Mouse (Mus musculus) kidney, adult 11 months (tissue): ENCODE measurements around the gene Phactr1.

Experiments used
- DNase-seq: peaks from one replicate; pipeline ENCODE4 v3.0.0; 2022

The Phactr1 gene

DNA sequence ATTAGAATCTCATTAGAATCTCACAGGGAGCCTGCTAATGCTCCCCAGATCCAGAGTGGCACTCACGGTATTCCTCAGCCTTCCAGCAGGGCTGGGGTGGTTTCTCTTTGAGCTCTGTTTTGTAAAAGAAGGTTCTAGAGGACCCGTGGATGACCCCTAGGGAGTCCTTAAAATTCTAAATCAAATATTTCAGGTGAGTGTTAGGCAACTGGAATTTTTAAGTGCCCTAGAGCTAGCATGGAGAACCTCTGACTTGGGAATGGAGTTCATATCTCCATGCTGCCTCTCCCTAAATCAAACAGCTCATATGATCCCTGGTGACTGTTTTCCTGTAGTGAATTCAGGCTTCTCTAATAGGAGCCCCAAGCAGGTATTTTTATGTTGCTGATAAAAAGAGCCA is 197.9 kb downstream of the Phactr1 start:
- no peak for DNase-seq

DNA sequence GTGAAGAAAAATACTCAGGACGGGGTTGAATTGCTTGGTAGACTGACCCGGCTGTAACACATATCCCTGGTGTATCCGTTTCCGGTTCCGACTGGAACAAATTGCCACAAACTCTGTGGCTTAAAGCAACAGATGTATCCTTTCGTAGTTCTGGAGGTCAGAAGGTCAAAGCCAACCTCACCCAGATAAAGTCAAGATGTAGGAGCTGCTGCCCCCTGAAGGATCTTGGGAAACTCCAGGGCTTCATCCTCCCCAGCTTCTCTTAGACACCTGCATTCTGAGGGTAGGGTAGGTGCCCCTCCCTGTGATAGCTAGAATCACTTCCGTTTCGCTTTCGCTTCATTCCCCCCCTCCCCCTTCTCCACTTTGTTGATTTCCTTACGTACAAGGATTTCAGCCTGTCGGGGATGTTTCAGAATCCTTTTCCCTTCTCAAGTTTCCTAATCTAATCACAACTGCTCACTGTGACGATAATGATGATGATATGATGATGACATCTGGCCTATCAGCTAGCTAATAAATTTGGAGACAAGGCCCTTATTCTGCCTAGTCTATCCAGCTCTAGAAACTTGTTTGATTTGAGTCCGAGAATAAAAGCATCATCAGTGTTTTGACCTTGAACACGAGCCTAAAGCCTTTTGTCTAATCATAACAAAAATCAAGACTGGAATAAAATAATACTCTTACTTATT is 203.8 kb downstream of the Phactr1 start:
- peak; percentile 15 for DNase-seq

DNA sequence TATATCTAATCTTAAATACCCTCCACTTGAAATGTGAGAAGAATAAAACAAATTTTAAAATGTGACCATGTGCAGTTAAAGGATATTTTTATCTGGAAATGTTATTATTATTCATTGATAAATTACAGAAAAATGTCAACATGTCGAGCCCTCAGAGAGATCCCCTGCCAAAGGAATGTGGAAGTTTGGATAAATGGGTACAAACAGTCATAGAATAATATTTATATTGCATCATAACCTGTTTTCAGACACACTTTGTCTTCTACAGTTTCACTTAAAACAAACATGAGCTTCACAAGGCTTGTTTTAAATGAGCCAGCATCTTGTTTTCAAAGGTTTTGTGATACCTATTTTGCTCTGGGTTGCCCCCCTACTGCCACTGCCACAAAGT is 204.3 kb downstream of the Phactr1 start:
- DNase-seq, result no peak

DNA sequence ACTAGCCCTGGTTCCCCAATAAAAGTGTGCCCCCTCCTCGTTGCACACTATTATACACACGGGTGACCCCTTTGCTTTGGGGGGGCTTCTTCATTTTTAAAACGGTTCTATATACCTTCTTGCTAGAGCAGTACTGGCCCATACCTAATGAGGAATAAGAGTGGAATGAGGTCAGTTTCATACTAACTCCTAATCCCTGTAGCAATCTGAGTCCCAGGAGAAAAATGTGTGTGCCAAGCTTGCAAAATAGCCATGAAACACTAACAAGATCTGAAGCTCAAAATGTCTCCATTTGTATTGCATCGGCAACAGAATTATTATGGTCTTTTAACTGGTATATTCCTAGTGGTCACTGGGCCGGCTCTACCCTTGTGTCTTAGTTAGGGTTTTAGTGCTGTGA is 207.3 kb downstream of the Phactr1 start:
- DNase-seq, result no peak

DNA sequence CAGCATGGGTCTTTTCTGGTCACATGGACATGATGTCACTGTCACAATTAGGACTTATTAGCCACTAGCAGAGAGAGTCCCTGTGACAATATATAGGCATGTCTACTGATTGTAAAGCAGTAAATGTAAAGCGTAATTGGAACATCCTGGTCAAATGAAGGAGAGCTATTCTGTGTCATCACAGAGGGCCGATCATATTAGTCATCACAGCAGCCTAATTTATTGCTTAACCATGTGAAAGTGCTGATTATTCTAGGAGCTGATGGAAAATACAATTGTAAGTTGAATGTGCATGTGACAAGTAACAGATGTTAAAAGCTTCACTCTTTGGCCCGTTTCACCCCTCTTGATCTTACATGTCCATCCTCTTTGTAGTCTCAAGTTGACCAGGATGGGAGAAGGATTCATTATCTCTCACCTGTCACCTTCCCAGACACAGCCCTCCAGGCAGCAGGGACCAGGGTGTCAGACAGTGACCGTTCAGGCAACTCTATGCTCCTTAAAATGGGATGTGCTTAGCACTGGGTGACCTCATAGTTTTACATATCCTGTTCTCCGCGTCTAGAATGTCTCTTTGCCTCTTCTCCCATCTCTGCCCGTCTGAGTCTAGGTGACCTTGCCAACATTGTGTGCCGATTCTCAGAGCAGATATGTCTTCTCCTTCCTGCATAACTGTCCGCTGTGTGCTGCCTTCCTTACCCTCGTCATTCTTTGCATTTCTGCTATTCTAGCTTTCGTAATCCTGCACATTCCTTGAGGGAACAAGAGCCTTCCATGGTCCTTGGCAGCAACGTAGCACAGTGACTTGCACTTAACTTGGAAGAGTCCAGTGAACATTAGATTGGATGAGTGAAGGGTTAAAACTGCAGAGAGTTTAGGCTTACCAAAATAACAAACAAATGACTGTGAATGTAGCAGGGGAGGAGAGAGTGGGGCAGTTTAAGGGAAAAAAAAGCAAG is 209.4 kb downstream of the Phactr1 start:
- no peak for DNase-seq

DNA sequence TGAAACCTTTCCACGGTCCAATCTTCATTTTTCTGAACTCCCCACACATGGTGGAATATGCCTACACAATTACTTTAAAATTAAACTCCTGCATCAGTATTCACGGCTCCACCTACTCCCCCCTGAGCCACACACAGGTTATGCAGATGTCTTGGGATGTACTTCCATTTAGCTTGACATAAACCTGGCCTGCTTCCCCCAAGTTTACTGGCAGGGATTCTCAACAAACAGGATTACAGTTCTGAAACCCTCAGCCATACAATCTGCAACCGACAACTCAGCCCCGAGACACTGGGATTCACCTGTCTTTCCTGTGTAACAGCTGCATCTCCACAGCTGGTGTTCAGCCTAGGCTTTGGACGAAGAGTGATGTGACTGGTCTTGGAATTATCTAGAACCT is 210.2 kb downstream of the Phactr1 start:
- no peak for DNase-seq

DNA sequence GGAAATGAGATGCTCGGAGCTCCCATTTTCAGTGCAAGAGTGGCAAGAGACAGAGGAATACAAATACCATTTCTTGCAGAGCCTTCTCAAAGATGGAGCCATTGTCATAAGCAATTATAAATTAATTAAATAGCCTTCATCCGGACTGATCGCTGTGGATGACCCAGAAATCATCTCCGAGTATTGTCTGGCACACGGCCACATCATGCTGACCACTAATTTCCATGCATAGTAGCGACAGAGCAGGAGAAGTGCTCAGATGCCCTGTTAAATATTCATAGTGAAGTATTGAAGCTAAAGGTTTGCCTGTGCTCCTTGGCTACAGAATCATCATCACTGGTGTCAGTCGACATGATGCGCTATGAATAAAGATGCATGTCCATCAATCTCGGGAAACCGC is 213.6 kb downstream of the Phactr1 start:
- no peak for DNase-seq

DNA sequence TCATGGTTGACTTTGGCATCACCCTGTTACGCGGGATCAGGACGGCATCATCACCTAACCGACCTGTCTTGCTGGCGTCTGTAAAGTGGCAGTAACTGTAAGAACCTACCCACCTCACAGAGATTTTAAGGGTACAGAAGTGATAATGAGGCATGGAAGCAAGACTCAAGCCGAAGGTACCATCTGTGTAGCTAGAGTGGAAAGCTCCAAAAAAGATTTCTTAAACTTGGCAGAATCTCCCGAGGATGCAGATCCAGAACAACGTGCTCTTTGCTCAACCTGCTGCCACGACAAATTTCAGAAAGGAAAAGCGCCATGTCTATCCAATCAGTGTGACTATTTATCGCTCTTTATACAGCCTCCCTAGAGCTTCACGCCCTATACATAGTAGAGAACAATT is 214.2 kb downstream of the Phactr1 start:
- no peak for DNase-seq

DNA sequence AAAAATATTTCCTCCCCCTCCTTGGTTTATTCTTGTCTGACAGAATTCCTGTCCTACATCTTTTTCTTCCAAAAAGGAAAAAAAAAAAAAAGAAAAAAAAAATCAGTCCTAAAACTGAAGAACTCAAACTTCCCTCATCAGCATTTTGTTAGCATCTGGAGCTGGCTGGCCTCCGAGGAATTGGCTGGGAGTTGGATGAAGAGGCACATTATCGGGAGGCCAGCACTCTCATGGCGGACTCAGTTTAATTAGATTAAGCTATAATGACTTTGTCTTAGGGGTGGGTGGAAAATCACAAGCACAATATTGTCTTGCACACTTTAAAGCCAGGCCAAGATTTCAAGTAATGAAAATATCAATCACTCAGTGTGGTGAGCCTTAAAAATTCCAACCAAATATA is 215.6 kb downstream of the Phactr1 start:
- no peak for DNase-seq

DNA sequence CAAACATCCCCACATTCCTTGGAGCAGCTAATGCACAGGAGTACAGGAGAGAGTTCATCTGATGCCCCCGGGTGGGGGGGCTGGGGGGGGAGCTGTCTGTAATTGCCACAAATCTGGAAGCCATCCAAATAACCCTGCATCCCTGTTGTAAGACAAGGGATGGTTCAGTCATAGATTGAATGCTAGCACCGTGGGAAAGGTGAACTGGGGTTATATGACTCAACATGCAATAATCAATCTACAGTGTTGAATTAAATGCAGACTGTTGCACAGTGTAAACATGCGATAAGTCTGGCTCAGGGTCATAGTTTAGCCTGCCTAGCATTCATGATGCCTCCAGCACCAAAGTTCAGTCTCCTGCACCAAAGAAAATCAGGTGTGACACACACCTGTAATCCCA is 219.2 kb downstream of the Phactr1 start:
- no peak for DNase-seq

DNA sequence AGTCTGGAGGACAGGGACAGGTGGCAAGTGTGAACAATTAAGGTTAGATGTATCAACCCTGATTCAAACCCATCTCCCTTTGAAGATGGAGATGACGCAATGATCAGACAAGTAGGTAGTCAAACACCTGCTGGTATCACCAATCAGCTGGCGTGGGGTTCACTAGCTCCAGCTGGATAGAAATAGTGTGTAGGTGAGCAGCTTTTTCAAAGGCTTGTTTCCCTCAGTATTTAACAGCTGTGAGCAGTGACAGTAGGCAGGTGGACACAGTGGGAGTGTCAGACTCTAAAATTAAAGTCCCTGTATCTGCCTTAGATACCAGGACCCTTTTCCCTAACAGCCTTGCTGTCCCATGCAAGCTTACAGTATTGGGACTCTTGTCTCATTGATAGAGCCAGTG is 221.4 kb downstream of the Phactr1 start:
- no peak for DNase-seq

DNA sequence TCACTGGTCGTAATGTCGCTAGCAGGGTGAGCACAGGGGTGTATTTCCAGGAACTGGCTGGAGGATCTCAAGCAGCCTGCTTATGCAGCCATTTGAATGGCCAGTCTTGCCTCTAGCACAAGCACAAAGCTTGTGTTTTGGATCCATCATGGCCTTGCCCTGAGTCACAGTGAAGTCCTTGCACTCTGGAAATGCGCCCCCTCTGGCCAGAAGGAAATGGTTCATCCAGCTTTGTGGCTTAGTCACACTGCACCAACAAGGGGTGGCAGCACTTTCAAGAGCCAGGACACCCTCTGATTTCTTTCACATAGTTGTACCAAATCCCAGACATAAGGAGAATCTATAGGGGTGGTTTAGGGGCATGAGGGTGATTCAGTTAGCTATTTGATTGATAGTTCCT is 222.4 kb downstream of the Phactr1 start:
- no peak for DNase-seq

DNA sequence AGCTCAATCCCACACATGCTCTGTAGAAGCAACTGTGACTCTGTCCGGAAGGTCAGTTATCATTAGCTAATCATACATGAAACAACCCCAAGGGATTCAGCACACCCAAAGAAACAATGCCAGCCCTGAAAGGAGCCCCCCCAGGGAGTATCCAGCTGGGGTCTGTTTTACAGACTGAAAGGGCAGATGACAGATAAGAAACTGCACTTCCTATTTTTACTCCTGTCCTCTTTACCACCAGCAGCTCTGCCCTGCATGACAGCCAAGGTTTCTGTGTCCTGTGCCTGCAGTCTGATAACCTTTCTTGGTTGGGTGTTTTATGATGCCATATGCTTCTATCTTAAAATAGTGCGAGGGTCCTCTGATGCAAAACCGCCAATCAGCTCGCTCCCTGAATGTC is 225.4 kb downstream of the Phactr1 start:
- no peak for DNase-seq

DNA sequence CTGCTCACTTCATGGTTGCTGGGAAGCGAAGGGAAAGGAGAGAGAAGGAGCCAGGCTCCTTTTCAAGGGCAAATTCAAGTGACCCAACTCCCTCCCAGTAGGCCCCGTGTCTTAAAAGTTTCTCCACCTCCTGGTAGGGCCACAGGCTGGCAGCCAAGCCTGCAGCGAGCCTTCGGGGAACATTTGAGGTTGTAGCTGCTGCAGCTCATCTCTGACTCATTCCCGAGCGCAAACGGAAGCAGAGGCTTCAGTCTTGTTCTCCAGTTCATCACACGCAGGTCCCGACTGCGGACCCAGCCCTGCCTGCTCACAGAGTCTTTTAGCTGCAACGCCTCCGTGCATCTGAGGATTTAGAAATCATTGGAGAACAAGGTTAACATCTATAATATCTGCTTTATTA is 226.6 kb downstream of the Phactr1 start:
- no peak for DNase-seq

DNA sequence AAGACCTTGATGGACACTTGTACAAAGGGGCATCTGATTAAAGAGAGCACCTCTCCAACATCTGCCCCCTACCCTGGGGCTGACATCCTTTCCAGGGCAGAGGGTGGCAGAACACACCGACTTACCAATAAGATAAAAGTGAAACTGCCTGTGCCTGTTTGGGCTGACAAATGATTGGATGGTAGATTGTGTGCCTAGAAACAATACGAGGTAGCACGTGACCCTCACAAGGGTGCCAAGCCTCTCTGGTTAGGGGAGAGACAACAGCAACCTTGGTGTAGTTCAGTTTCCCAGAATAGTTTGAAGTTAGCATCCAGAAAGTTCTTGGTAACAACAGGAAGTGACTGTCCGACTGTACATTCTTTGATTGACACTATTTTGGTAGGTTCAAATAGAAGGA is 234.7 kb downstream of the Phactr1 start:
- DNase-seq, result no peak

DNA sequence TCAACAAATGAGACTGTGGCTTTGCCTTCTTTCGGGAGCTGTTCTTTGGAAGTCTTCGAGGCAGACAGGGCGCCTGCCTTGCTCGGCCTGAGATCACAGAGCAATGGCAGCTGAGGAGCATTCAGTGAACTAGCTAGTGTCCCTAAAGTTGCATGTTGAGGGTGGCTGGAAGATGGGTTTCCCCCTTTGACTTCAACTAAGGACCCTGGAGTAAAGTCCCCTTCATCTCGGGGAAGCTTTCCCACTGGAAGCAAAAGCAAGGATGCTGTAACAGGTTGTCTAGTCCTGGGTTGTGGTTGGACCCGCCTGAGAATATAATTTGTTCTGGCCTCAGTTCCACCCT is 235.4 kb downstream of the Phactr1 start:
- DNase-seq, result no peak

DNA sequence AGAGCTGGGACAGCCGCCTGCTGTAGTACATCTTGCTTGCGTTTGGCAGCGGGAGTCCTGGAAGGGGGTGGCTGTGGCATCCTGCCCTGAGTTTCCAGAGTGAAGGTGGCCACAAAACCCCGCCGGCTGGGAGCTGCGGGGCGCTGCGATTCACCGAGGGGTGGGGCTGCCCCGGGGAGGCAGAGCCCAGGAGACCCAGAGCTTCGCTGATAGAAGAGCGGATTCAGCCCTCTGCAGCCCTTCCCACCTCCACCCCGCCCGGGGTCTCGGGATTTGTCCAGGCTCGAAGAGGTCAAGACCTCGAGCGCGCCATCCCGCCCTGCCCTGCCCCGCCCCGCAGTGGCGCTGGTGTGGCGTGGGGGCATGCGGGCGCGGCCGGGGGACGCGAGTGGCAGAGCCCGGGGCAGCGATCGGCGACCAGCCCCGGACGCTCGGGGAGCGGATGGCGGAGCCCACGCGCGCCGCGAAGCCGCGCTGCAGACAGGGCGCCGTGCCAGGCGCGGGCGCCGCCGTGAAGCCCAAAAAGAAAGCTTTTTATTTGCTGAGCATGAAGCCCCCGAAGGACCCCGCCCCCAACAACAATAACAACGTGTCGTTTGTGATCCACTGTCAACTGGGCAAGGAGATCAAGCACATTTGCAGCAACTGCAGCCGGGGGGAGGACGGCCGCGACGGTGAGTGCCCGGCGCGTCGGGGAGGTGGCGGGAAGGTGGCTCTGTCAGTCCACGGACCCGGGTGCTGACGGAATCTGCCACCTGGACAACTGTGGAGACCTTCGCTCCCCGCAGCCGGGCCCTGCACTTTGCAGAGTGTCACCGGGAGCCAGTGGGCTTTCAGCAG is 236.0 kb downstream of the Phactr1 start:
- DNase-seq, result no peak

DNA sequence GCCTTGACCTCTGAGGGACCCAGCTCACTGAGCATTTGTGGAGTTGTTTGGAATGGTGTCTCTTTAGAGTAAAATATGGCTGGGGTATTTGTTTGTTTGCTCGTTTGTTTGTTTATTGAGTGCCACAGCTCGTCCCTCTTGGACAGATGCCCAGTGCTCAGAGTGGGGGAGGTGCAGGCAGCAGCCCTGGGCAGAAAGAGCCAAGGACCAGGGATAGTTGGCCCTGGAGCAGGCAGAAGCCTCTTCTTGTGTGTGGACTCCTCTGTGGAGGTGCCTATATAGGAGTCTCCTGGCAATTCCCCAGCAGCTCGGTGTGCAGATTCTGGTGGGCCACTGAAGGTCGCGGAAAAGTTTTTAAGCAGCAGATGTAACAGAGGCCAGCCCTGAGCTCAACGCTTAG is 236.8 kb downstream of the Phactr1 start:
- peak; percentile 59 for DNase-seq

DNA sequence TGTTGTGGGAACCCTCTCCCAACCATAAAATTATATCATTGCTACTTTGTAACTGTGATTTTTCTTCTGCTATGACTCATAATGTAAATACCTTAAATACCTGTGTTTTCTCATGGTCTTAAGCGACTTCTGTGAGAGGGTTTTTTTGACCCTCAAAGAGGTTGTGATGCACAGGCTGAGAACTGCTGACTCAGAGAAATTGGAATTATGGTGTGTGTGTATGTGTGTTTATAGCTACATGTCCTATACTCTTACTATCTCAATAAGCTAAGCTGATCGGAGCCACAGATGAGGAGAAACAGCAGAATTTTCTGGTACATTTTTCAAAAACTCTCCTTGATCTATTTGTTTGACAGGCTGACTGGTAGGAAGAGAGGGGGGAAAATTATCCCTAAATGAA is 239.6 kb downstream of the Phactr1 start:
- DNase-seq, result no peak

DNA sequence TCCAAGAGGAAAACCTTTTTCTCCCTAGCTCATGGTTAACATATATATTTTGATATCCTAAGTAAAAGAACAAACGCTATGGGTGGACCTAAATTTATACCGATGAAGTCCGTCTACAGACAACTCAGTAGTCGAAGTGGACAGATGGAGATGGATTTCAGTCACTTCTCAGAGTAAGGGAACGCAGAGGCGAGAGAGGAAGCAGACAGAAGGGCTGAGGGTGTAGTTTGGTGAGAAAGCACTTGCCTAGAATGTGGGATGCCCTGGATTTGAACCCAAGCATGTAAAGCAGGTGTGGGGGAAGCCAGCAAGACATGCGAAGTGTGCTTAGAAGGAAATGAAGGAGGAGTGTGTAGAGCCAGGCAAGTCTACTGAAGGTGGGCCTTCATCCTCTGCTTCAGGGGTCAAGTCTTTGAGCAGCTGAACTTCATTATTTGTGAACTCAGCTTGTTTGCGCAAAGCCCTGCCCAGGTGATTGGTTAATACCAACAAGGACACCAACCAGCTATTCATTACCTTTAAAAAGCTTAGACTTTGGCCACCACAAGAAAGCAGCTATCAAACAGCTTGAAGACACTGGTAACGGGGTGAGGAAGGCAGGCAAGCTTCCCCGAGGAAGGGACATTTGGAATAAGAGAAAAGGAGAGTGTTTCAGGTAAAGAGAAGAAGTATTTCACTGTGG is 241.5 kb downstream of the Phactr1 start:
- peak; percentile 69 for DNase-seq

DNA sequence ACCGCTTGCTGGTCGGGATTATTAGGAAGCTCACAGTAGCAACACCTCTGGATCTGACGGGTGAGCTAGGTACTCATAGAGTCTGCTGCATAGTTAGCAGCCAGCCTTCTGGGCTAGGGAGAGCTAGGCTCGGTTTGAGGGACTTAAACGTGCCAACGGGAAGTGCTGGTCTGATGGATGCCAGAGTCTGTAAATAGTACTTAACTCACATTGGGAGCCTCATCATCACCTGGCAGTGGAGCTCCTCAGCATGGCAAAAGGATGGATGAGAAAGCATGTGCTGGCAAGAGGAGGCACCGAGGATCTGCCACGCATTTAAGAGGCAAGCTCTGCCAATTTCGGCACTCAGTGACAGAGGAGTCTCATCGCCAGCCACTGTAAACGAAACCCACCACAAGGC is 247.4 kb downstream of the Phactr1 start:
- no peak for DNase-seq

DNA sequence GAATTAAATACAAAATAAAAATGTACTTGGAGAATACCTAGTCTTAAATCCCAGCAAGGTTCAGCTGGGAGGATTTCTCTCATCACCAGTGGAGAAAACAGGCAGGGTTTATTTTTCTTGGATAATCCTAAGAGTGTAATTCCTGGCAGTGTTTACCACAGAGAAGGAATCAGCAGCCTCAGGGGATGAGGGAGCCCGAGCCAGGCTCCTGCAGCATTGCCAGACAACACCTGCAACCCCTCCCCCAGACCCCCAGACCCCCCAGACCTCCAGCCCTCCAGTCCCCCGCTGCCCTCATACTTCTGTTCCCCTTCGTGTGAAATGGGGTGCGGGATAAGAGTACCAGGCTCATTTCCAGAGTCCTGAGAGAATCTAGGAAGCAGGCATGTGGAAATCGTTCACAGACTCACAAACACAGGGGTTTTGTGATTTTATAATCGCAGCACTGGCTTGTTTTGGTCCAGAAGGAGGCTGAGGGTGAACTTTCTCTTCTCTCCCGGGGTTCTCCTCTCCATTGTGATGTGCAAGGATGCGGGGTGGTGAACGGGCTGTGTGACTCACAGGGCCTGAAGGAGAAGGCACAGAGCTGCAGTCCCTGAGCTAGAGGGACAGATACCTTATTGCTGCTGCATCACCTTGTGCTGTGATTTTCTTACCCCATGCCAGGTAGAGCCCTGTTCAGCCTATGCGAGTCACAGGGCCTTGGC is 249.3 kb downstream of the Phactr1 start:
- DNase-seq, result no peak
